Mouse (Mus musculus) intestine, embryonic 14.5 days (tissue): ENCODE results near the gene Znrd1. TPM values are rescaled to one million over a fixed set of nuclear protein-coding genes. Genes with fewer than 3 reads are reported as not detected.

Experiments used
- ATAC-seq: fragments of 200-750 bp; cut with Nextera tagmentation; replicated peaks from 2 replicates; pipeline ENCODE4 v1.8.0; 2017; ENCODE audit warnings: low read depth, moderate number of reproducible peaks, moderate TSS enrichment, moderate library complexity; ENCODE audit not compliant: low FRiP score, low TSS enrichment
- DNase-seq: peaks from one replicate; pipeline ENCODE4 v3.0.0-alpha.2; 2018; ENCODE audit warnings: low spot score
- H3K27ac ChIP-seq: fragments of 300-500 bp; sonication (generic); 2 replicates; pipeline ENCODE4 v1.5.1; 2014; ENCODE audit warnings: low read depth, mild to moderate bottlenecking, control low read depth
- H3K27me3 ChIP-seq: fragments of 300-500 bp; sonication (generic); replicated peaks from 2 replicates; pipeline ENCODE4 v1.6.1; 2014; ENCODE audit warnings: low read length, control low read depth; ENCODE audit not compliant: control insufficient read depth, insufficient read depth
- H3K36me3 ChIP-seq: fragments of 300-500 bp; sonication (generic); 2 replicates; pipeline ENCODE4 v1.6.1; 2014; ENCODE audit warnings: low read length, control low read depth; ENCODE audit not compliant: control insufficient read depth, insufficient read depth
- H3K4me1 ChIP-seq: fragments of 300-500 bp; sonication (generic); replicated peaks from 2 replicates; pipeline ENCODE4 v1.6.1; 2014; ENCODE audit warnings: low read length, control low read depth, mixed read lengths; ENCODE audit not compliant: control insufficient read depth, insufficient read depth
- H3K4me2 ChIP-seq: fragments of 300-500 bp; sonication (generic); 2 replicates; pipeline ENCODE4 v1.6.1; 2014; ENCODE audit warnings: low read length
- H3K4me3 ChIP-seq: fragments of 300-500 bp; sonication (generic); 2 replicates; pipeline ENCODE4 v1.5.1; 2014; ENCODE audit warnings: low read depth, low read length, control low read depth, mixed read lengths
- H3K9ac ChIP-seq: fragments of 300-500 bp; sonication (generic); 2 replicates; pipeline ENCODE4 v1.6.1; 2014; ENCODE audit warnings: mild to moderate bottlenecking, low read length
- H3K9me3 ChIP-seq: fragments of 300-500 bp; sonication (generic); 2 replicates; pipeline ENCODE4 v1.6.1; 2016; ENCODE audit warnings: low read length, control low read depth; ENCODE audit not compliant: control insufficient read depth
- WGBS: fragments of 180-500 bp; shearing (Covaris S2); extraction: QIAGEN DNeasy Blood & Tissue Kit; methylation state at CpG from one replicate; pipeline ENCODE4 v1.1.7; 2014; 5-methylcytosine and 5-hydroxymethylcytosine counted together
- polyA plus RNA-seq: library from polyadenylated mRNA; unstranded; fragments of >200 nt; fragmentation: Nextera tagmentation; extraction: Ambion mirVana; gene quantifications from 2 replicates; pipeline ENCODE4 v1.2.1, GENCODE M21; 2014

The Znrd1 gene
- polyA plus RNA-seq = 88.7 and 91.2 TPM in 2 replicates

- H3K36me3 ChIP-seq = peaks cover 28% of the 10 kb centered on the region; the same call in 1 of the 2 replicates
- peak within 1 kb of the TSS; percentile 86 for H3K4me2 ChIP-seq
- WGBS = under 1% methylated on average over 46 of the region's 46 CpGs
- DNase-seq (peak; percentile 97), ATAC-seq (peak; percentile 99)
- H3K27ac ChIP-seq = peak within 1 kb of the TSS; percentile 75
- no peaks in the 10 kb centered on the region for H3K9me3 ChIP-seq
- H3K9ac ChIP-seq = peak within 1 kb of the TSS; percentile 67
- no peaks in the 10 kb centered on the region for H3K27me3 ChIP-seq
- H3K4me3 ChIP-seq = peak within 1 kb of the TSS; percentile 77
- peaks cover 4% of the 10 kb centered on the region for H3K4me1 ChIP-seq
Observed at GRCm38 (mm10) chr17:36957999-36958743, at the start of gene Znrd1, which contains the start of gene Znrd1as. Gene Znrd1 (minus strand): TSS chr17:36958559. Gene Znrd1as (plus strand): TSS chr17:36958592.

- H3K4me1 ChIP-seq = peaks cover 14% of the 10 kb centered on the region
- H3K36me3 ChIP-seq = peaks cover 34% of the 10 kb centered on the region
- H3K4me2 ChIP-seq = peak overlapping the region; percentile 79
- peak overlapping the region; percentile 92; the same call in 1 of the 2 replicates for H3K27ac ChIP-seq
- peak overlapping the region; percentile 67 for H3K4me3 ChIP-seq
- 29% methylated on average over 3 of the region's 4 CpGs for WGBS
- DNase-seq = no peak
- ATAC-seq = no peak
- no peaks in the 10 kb centered on the region for H3K9me3 ChIP-seq
- H3K27me3 ChIP-seq = no peaks in the 10 kb centered on the region
- H3K9ac ChIP-seq = peak overlapping the region; percentile 93
Observed at GRCm38 (mm10) chr17:37003366-37003765, 45.0 kb upstream of the Znrd1 start.

DNA sequence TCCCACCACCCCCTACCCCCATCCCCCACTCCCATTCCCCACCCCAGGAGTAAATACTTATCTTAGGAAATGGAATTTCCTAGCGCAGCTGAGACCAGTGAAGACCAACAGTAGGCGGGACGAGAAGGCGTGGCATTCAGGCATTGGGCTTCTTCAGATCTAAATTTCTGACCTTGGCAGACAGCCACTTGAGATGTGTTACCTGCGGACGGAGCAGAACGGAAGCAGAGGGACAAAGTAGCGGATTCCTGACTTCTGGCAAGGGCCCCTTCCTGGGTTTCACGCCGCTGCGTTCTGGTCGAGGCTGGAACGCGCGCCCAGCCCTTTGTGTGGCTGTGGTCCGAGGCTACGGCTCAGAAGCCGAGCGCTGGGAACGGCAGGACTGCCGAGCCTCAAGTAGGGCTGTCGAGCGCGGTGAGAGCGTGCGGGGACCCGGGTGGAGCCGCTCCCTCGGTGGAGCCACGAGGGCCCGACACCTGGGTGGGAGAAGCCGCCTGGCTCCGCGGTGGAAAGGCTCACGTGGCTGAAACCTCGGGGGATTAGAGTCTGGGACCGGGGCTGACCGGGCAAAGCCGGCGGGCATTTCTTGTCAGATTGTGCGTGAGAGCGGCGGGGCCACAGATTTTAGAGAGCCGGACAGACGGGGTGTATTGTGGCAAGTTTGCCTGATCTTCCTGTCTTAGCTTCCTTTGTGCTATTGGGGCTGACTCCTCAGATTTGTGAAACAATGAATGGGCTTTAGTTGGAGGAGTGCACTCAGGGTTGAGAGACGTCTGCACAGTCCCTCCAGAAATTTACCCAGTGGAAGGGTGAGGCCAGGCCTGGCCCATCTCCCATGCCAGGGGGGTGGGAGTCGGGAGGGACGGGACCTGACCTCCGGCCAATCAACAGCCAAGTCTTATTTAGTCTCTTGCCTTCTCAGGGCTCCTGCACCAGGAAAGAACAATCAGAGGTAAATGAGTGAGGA lies 44.3 kb upstream of the Znrd1 start:
- under 1% methylated on average over 49 of the region's 49 CpGs for WGBS
- peaks cover 27% of the 10 kb centered on the region for H3K36me3 ChIP-seq
- H3K27ac ChIP-seq = peak overlapping the region; percentile 92
- peak overlapping the region; percentile 79 for H3K4me2 ChIP-seq
- DNase-seq (peak; percentile 90), ATAC-seq (peak; percentile 85)
- no peaks in the 10 kb centered on the region for H3K27me3 ChIP-seq
- peak overlapping the region; percentile 67 for H3K4me3 ChIP-seq
- peaks cover 14% of the 10 kb centered on the region for H3K4me1 ChIP-seq
- peak overlapping the region; percentile 93 for H3K9ac ChIP-seq
- H3K9me3 ChIP-seq = no peaks in the 10 kb centered on the region

DNA sequence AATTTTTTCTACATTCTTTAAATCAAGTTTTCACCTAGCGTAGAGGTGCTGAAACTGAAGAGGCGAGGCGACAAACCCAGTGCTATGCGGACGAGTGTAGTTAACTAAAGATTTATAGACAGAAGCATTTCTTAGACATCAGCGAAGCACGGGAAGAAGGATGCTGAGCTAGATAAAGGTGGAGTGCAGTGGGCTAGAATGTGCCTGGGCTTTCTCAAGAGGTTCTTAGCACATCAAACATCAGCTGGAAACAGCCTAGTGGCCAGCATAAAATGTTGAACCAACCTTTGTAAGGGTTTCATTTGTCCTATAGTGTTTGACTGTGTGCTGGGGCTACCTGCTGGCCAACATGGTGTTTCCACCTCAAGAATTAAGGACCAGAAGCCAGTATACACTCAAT lies 42.5 kb upstream of the Znrd1 start, which contains the start of gene Zfp57:
Zfp57 (plus strand) TSS at position 301 of the 400 bp plus-strand sequence.
- Histone ChIP-seq H3K36me3 (peaks cover 9% of the 10 kb centered on the region), H3K27ac (no peak within 1 kb of the TSS), H3K4me2 (peak within 1 kb of the TSS; percentile 79), H3K9me3 (no peaks in the 10 kb centered on the region), H3K4me3 (no peak within 1 kb of the TSS), H3K4me1 (peaks cover 14% of the 10 kb centered on the region), H3K9ac (no peak within 1 kb of the TSS), H3K27me3 (no peaks in the 10 kb centered on the region)
- no peak for DNase-seq
- whole genome bisulfite sequencing = 87% methylated on average over 7 of the region's 7 CpGs
- ATAC-seq = no peak

DNA sequence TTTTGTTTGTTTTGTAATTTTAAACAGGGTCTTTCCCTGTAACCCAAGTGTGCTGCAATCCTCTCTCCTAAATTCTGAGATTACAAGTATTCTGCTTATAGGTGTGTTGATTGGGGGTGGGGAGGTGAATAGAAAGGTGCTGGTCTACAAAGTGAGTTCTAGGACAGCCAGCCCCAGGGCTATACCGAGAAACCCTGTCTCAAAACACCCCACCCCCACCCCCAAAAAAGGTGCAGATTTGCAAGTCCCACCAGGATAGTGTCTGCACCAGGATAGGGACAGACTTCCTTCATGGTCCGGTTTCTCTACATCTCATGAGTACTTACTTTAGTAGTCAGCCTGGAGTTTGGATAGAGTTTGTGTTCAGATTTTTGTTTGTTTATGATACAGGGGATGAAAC lies 40.1 kb upstream of the Znrd1 start:
- H3K36me3 ChIP-seq = no peaks in the 10 kb centered on the region
- no peaks in the 10 kb centered on the region for H3K9me3 ChIP-seq
- no peak overlapping the region for H3K4me3 ChIP-seq
- 60% methylated on average over 2 of the region's 2 CpGs for WGBS
- H3K4me1 ChIP-seq = peaks cover 7% of the 10 kb centered on the region
- H3K9ac ChIP-seq = no peak overlapping the region
- ATAC-seq = no peak
- no peak for DNase-seq
- no peak overlapping the region for H3K4me2 ChIP-seq
- H3K27me3 ChIP-seq = no peaks in the 10 kb centered on the region
- H3K27ac ChIP-seq = no peak overlapping the region

- no peak overlapping the region for H3K9ac ChIP-seq
- H3K4me3 ChIP-seq = no peak overlapping the region
- ATAC-seq = no peak; the same call in 1 of the 2 replicates
- H3K36me3 ChIP-seq = no peaks in the 10 kb centered on the region
- DNase-seq = peak; percentile 92
- H3K27ac ChIP-seq = no peak overlapping the region
- no peaks in the 10 kb centered on the region for H3K9me3 ChIP-seq
- WGBS = 25% methylated on average over 7 of the region's 7 CpGs
- H3K4me2 ChIP-seq = no peak overlapping the region
- H3K4me1 ChIP-seq = no peaks in the 10 kb centered on the region
- no peaks in the 10 kb centered on the region for H3K27me3 ChIP-seq
Observed at GRCm38 (mm10) chr17:36997033-36997735, 38.8 kb upstream of the Znrd1 start.

DNA sequence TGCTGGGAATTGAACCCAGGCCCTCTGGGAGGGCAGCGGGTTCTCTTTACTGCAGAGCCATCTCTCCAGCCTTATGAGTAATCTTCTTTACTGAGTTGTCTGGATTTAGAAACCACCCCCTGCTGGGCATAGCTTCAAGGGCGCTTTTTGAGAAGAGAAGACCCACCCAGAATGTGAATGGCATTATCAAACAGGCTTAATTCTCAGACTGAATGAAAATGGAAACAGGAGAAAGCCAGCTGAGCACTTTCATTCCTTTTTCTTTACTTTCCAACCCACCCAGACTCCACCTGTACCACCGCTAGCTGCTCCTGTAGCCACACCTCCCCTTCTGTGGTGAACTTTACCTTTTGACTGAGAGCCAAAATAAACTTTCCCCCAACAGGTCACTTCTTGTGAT lies 37.1 kb upstream of the Znrd1 start:
- no peaks in the 10 kb centered on the region for H3K36me3 ChIP-seq
- WGBS = 73% methylated on average over 3 of the region's 3 CpGs
- no peaks in the 10 kb centered on the region for H3K9me3 ChIP-seq
- no peak for ATAC-seq
- H3K4me1 ChIP-seq = no peaks in the 10 kb centered on the region
- no peak overlapping the region for H3K9ac ChIP-seq
- no peak for DNase-seq
- H3K4me3 ChIP-seq = no peak overlapping the region
- H3K27me3 ChIP-seq = 0 out of 2 replicates have a peak, but pooled peaks cover 5% of the 10 kb centered on the region
- no peak overlapping the region for H3K4me2 ChIP-seq
- H3K27ac ChIP-seq = no peak overlapping the region

DNA sequence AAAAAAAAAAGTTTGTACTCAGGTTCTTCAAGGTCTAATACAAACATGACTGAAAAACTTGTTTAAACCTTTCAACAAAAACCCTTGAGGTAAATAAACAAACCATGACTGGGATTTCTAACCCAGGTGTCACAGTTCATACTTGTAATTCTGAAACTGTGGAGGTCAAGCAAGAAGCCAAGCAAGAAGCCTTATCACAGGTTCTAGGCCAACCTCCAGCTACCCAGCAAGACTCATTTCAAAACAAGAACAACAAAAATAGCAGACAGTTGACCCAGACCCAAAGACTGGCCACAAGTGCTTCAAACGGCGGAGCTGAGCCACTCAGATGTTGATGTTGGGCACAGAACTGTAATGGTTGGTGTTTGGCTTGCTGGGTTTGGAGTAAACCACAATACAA lies 36.2 kb upstream of the Znrd1 start:
- Histone ChIP-seq H3K4me3 (no peak overlapping the region), H3K27ac (no peak overlapping the region), H3K36me3 (no peaks in the 10 kb centered on the region), H3K4me2 (no peak overlapping the region), H3K9me3 (no peaks in the 10 kb centered on the region), H3K4me1 (no peaks in the 10 kb centered on the region), H3K27me3 (peaks cover 8% of the 10 kb centered on the region), H3K9ac (no peak overlapping the region)
- DNase-seq (no peak), ATAC-seq (no peak)
- WGBS = 78% methylated on average over 2 of the region's 2 CpGs
